Comparison of ENCODE assay signal across 1 mouse cellular context in the genomic region with DNA sequence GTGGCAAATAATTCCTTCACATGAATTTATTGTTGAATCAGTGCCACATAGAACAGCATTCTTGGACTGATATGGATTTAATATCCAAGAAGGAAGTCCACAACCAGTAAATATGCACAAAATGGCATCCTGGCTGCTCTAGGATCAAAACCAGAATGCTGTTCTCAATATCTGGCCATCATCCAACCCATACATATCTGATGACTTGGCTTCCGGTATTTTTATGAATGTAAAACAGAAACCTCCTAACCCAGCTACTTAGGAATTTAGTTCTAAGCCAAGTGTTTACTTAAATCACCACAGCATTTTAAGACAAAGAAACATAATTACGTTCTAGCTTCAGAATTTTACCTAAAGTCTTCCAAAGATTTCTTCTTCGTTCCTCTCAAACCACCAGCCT.
TF ChIP-seq lines count a peak whose summit lies in the region.

No protein-coding gene starts in this region.

TF ChIP-seq in myocyte, 11 proteins besides CTCF, POLR2A, EP300 and RAD21 (continued from another document):
- TF ChIP-seq E2F4 (IDR thresholded peaks at IDR 0.05; ENCODE audit: insufficient read depth), result no peak
- no peak for TF ChIP-seq MAX (IDR thresholded peaks at IDR 0.05; ENCODE audit: low read depth)
- TF ChIP-seq MYOG (IDR thresholded peaks at IDR 0.05; ENCODE audit: control insufficient read depth in 1 of 3, insufficient read depth in 1 of 3, insufficient read length in 2 of 3, low read depth in 2 of 3), result no peak
